Mouse (Mus musculus) heart, embryonic 14.5 days (tissue): ENCODE measurements around the gene Fcamr. TPM values are rescaled to one million over a fixed set of nuclear protein-coding genes. Genes with fewer than 3 reads are reported as not detected.

ENCODE experiments used
- ATAC-seq: fragments of 200-750 bp; cut with Nextera tagmentation; 2 replicates; pipeline ENCODE4 v1.8.0; 2017; ENCODE audit warnings: low read depth, moderate TSS enrichment; ENCODE audit not compliant: insufficient number of reproducible peaks, insufficient read depth, low FRiP score
- H3K27ac ChIP-seq, 2 experiments: fragments of 200-500 bp in 1 of 2; fragments of 300-500 bp in 1 of 2; sonication (generic) in 1 of 2; replicated peaks in 1 of 2; 2 replicates each; pipeline ENCODE4 v1.5.1; 2012 to 2014; ENCODE audit warnings: low read depth in 2 of 2, low read length in 2 of 2, control low read depth in 1 of 2, mild to moderate bottlenecking in 1 of 2, mixed read lengths in 1 of 2; ENCODE audit not compliant: control insufficient read depth in 1 of 2, insufficient read depth in 1 of 2
- H3K27me3 ChIP-seq: fragments of 300-500 bp; sonication (generic); 2 replicates; pipeline ENCODE4 v1.6.1; 2014; ENCODE audit warnings: mild to moderate bottlenecking, low read length, control low read depth; ENCODE audit not compliant: control insufficient read depth, insufficient read depth
- H3K36me3 ChIP-seq: fragments of 300-500 bp; sonication (generic); 2 replicates; pipeline ENCODE4 v1.6.1; 2014; ENCODE audit warnings: mild to moderate bottlenecking, control low read depth, low read length, mixed read lengths; ENCODE audit not compliant: control insufficient read depth, insufficient read depth
- H3K4me1 ChIP-seq, 2 experiments: fragments of 200-500 bp in 1 of 2; fragments of 300-500 bp in 1 of 2; sonication (generic) in 1 of 2; 2 replicates each; pipeline ENCODE4 v1.6.1; 2012 to 2014; ENCODE audit warnings: low read length in 2 of 2, control low read depth in 1 of 2, mixed read lengths in 1 of 2; ENCODE audit not compliant: control insufficient read depth in 2 of 2, insufficient read depth in 2 of 2
- H3K4me2 ChIP-seq: fragments of 300-500 bp; sonication (generic); 2 replicates; pipeline ENCODE4 v1.6.1; 2014; ENCODE audit warnings: mild to moderate bottlenecking, low read length
- H3K4me3 ChIP-seq, 2 experiments: fragments of 200-500 bp in 1 of 2; fragments of 300-500 bp in 1 of 2; sonication (generic) in 1 of 2; 2 replicates each; pipeline ENCODE4 v1.5.1; 2012 to 2014; ENCODE audit warnings: low read length in 2 of 2, mild to moderate bottlenecking in 2 of 2, control low read depth in 1 of 2, low read depth in 1 of 2, moderate library complexity in 1 of 2; ENCODE audit not compliant: control insufficient read depth in 1 of 2, insufficient read depth in 1 of 2
- H3K9ac ChIP-seq: fragments of 300-500 bp; sonication (generic); 2 replicates; pipeline ENCODE4 v1.6.1; 2014; ENCODE audit warnings: mild to moderate bottlenecking, low read length
- H3K9me3 ChIP-seq: fragments of 300-500 bp; sonication (generic); 2 replicates; pipeline ENCODE4 v1.6.1; 2016; ENCODE audit warnings: low read length, control low read depth; ENCODE audit not compliant: control insufficient read depth
- WGBS: fragments of 180-500 bp; shearing (Covaris S2); extraction: QIAGEN DNeasy Blood & Tissue Kit; methylation state at CpG from one replicate; pipeline ENCODE4 v1.1.7; 2014; 5-methylcytosine and 5-hydroxymethylcytosine counted together
- polyA plus RNA-seq: library from polyadenylated mRNA; unstranded; fragments of >200 nt; fragmentation: Nextera tagmentation; extraction: Ambion mirVana; gene quantifications from 2 replicates; pipeline ENCODE4 v1.2.1, GENCODE M21; 2014

The Fcamr gene
- polyA plus RNA-seq, 1 experiment from 2014 or later, result 0.26 TPM

- no peaks in the 10 kb centered on the region for H3K36me3 ChIP-seq
- H3K9me3 ChIP-seq, result no peaks in the 10 kb centered on the region
- ATAC-seq, result no peak
- no peak overlapping the region for H3K4me3 ChIP-seq
- H3K9ac ChIP-seq, result no peak overlapping the region
- H3K27me3 ChIP-seq, result no peaks in the 10 kb centered on the region
- H3K4me2 ChIP-seq, result no peak overlapping the region
- 46% methylated on average over 6 of the region's 6 CpGs for WGBS
- no peak overlapping the region for H3K27ac ChIP-seq
- H3K4me1 ChIP-seq, result peaks cover 15 to 20% of the 10 kb centered on the region in 2 experiments
Measured at GRCm38 (mm10) chr1:130802976-130803375, 2.3 kb downstream of the Fcamr start.

GRCm38 (mm10) chr1:130804279-130804678 lies 3.6 kb downstream of the Fcamr start:
- H3K4me3 ChIP-seq, result no peak overlapping the region
- peak overlapping the region; percentile 21; the same call in 1 of the 2 replicates for H3K4me2 ChIP-seq
- H3K27me3 ChIP-seq, result no peaks in the 10 kb centered on the region
- H3K9me3 ChIP-seq, result no peaks in the 10 kb centered on the region
- no peak overlapping the region for H3K9ac ChIP-seq
- 27% methylated on average over 6 of the region's 6 CpGs for WGBS
- no peaks in the 10 kb centered on the region for H3K36me3 ChIP-seq
- ATAC-seq, result peak; percentile 75
- H3K27ac ChIP-seq, result peak overlapping the region; percentile 41 to 69; a peak in 3 of 4 replicates
- peaks cover 15 to 20% of the 10 kb centered on the region in 2 experiments for H3K4me1 ChIP-seq

GRCm38 (mm10) chr1:130810906-130811305 lies 10.2 kb downstream of the Fcamr start:
- Histone ChIP-seq H3K4me1 (no peaks in the 10 kb centered on the region), H3K36me3 (no peaks in the 10 kb centered on the region), H3K9ac (no peak overlapping the region), H3K4me2 (no peak overlapping the region), H3K27me3 (no peaks in the 10 kb centered on the region), H3K27ac (no peak overlapping the region), H3K4me3 (no peak overlapping the region), H3K9me3 (no peaks in the 10 kb centered on the region)
- 83% methylated on average over 3 of the region's 3 CpGs for WGBS
- no peak for ATAC-seq

GRCm38 (mm10) chr1:130811316-130811715 lies 10.6 kb downstream of the Fcamr start:
- Histone ChIP-seq H3K4me3 (no peak overlapping the region), H3K9ac (no peak overlapping the region), H3K4me1 (no peaks in the 10 kb centered on the region), H3K36me3 (no peaks in the 10 kb centered on the region), H3K27ac (no peak overlapping the region), H3K4me2 (no peak overlapping the region), H3K9me3 (no peaks in the 10 kb centered on the region), H3K27me3 (no peaks in the 10 kb centered on the region)
- no peak for ATAC-seq
- 66% methylated on average over 17 of the region's 17 CpGs for WGBS

- Histone ChIP-seq H3K36me3 (no peaks in the 10 kb centered on the region), H3K4me3 (no peak overlapping the region), H3K27me3 (no peaks in the 10 kb centered on the region), H3K4me2 (no peak overlapping the region), H3K9me3 (no peaks in the 10 kb centered on the region), H3K4me1 (no peaks in the 10 kb centered on the region), H3K27ac (no peak overlapping the region), H3K9ac (no peak overlapping the region)
- WGBS, result 75% methylated on average over 1 of the region's 1 CpGs
- no peak for ATAC-seq
Measured at GRCm38 (mm10) chr1:130819737-130820136, 19.0 kb downstream of the Fcamr start.

- no peaks in the 10 kb centered on the region for H3K4me1 ChIP-seq
- no peak overlapping the region for H3K4me3 ChIP-seq
- H3K9ac ChIP-seq, result no peak overlapping the region
- H3K27me3 ChIP-seq, result no peaks in the 10 kb centered on the region
- no peak overlapping the region for H3K4me2 ChIP-seq
- no peak for ATAC-seq
- no peak overlapping the region for H3K27ac ChIP-seq
- no peaks in the 10 kb centered on the region for H3K36me3 ChIP-seq
- H3K9me3 ChIP-seq, result no peaks in the 10 kb centered on the region
- 87% methylated on average over 7 of the region's 7 CpGs for WGBS
Measured at GRCm38 (mm10) chr1:130820316-130821148, 19.8 kb downstream of the Fcamr start.

GRCm38 (mm10) chr1:130821149-130821471 lies 20.4 kb downstream of the Fcamr start:
- Histone ChIP-seq H3K4me3 (no peak overlapping the region), H3K4me1 (no peaks in the 10 kb centered on the region), H3K27ac (no peak overlapping the region), H3K36me3 (no peaks in the 10 kb centered on the region), H3K9ac (no peak overlapping the region), H3K9me3 (no peaks in the 10 kb centered on the region), H3K4me2 (no peak overlapping the region), H3K27me3 (no peaks in the 10 kb centered on the region)
- WGBS, result 91% methylated on average over 2 of the region's 2 CpGs
- no peak for ATAC-seq
